ENCODE assay signal across 8 mouse cellular contexts in the genomic region with DNA sequence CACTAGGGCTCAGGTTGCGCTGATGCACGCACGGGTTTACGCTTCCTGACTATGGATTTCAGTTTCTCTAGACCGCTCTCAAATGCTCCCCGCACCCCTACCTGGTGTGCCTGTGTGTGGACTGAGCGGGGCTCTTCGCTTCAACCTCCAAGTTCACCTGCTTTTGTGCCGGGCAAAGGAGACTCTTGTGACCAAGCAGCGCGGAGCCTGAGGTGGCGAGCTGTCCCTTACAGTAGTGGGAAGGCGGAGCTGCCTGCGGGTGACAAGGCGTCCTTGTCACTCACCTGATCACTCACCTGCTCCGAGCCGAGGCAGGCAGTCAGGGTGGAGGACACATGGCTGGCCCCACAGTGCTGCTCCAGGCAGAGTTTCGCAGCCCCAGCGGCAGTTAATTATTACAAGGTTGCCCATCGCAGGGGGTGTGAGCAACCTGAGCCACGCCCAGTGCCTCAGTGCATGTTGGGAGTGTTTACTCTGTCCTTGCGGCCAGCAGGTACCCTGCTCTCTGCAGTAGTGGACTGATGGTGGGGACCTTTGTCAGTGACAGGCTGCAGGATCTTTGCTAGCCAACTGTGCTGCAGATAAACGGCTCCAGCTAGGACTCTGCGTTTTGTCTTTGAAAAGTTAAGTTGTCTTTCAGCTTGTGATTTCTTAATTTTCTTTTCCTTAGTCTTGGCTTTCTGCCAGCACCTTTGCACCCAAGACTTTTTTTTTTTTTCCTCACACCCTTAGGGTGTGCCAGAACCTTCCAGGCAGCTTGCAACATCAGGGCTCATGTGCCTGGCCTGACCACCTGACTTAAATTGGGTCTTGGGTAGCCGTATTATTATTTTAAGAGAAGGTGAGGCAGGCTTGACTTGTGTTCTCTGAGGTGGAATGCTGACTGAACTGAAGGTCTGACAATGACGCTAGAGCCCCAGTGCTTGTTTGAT. TPM values are rescaled to one million over a fixed set of nuclear protein-coding genes. Genes with fewer than 3 reads are reported as not detected.
A peak's percentile ranks its signal among the peaks of the same experiment; 100 is the strongest.
DNase-seq lines count a peak whose midpoint lies in the region; ATAC-seq lines count a peak whose summit lies in the region.

Gene Rassf6 (minus strand): TSS at position 372 of the 932 bp plus-strand sequence.

- H3K9ac ChIP-seq in hindbrain, embryonic 16.5 days (ENCODE audit: low read depth, low read length): peak within 1 kb of the TSS; percentile 59
- peak within 1 kb of the TSS; percentile 48 for H3K9ac ChIP-seq in liver, embryonic 11.5 days (ENCODE audit: low read depth, low read length)
- 0 out of 2 replicates have a peak within 1 kb of the TSS, but pooled peaks have one; percentile 33 for H3K9ac ChIP-seq in neural tube, embryonic 12.5 days

- peak; percentile 32 for DNase-seq in ovary, adult 18-20 months (ENCODE audit: low spot score)
- DNase-seq in ovary, postnatal 10 days (ENCODE audit: low spot score): no peak
- peak; percentile 34 for DNase-seq in embryo, embryonic 10.5 days (ENCODE audit: low spot score)
- DNase-seq in liver, embryonic 11.5 days (ENCODE audit: low spot score): peak; percentile 59
- no peak for DNase-seq in gastrocnemius, adult 8-10 months (ENCODE audit: low spot score in 2 of 2)
- DNase-seq in MN1 (ENCODE audit: low spot score): no peak

- H3K4me2 ChIP-seq in hindbrain, embryonic 16.5 days (ENCODE audit: low read length): peak within 1 kb of the TSS; percentile 69
- H3K4me2 ChIP-seq in liver, embryonic 11.5 days: peak within 1 kb of the TSS; percentile 83
- peak within 1 kb of the TSS; percentile 73 for H3K4me2 ChIP-seq in neural tube, embryonic 12.5 days (replicated peaks)

- ATAC-seq in hindbrain, embryonic 16.5 days: peak; percentile 89
- peak; percentile 88 for ATAC-seq in liver, embryonic 11.5 days (replicated peaks; ENCODE audit: low FRiP score)
- peak; percentile 71; the same call in 1 of the 2 replicates for ATAC-seq in neural tube, embryonic 12.5 days (ENCODE audit: low FRiP score, low read depth)

- no peak within 1 kb of the TSS for H3K27ac ChIP-seq in hindbrain, embryonic 16.5 days (ENCODE audit: low read depth, low read length)
- H3K27ac ChIP-seq in liver, embryonic 11.5 days (ENCODE audit: low read depth, low read length): peak within 1 kb of the TSS; percentile 2; the same call in 1 of the 2 replicates
- no peak within 1 kb of the TSS for H3K27ac ChIP-seq in neural tube, embryonic 12.5 days

- no peaks in the 10 kb centered on the region for H3K4me1 ChIP-seq in hindbrain, embryonic 16.5 days (ENCODE audit: control insufficient read depth, insufficient read depth, low read depth, low read length)
- H3K4me1 ChIP-seq in liver, embryonic 11.5 days (replicated peaks; ENCODE audit: control insufficient read depth, insufficient read depth, low read length): peaks cover 3% of the 10 kb centered on the region
- peaks cover 8% of the 10 kb centered on the region for H3K4me1 ChIP-seq in neural tube, embryonic 12.5 days

- no peaks in the 10 kb centered on the region for H3K27me3 ChIP-seq in hindbrain, embryonic 16.5 days (replicated peaks; ENCODE audit: control insufficient read depth, insufficient read depth, low read length)
- H3K27me3 ChIP-seq in liver, embryonic 11.5 days (replicated peaks; ENCODE audit: control insufficient read depth, insufficient read depth, low read length): no peaks in the 10 kb centered on the region
- 0 out of 2 replicates have a peak, but pooled peaks cover 3% of the 10 kb centered on the region for H3K27me3 ChIP-seq in neural tube, embryonic 12.5 days (replicated peaks)

- H3K9me3 ChIP-seq in hindbrain, embryonic 16.5 days (ENCODE audit: control insufficient read depth, low read length): no peaks in the 10 kb centered on the region
- no peaks in the 10 kb centered on the region for H3K9me3 ChIP-seq in liver, embryonic 11.5 days (ENCODE audit: control insufficient read depth, low read length)
- no peaks in the 10 kb centered on the region for H3K9me3 ChIP-seq in neural tube, embryonic 12.5 days

- H3K36me3 ChIP-seq in hindbrain, embryonic 16.5 days (ENCODE audit: control insufficient read depth, insufficient read depth, low read length): no peaks in the 10 kb centered on the region
- H3K36me3 ChIP-seq in liver, embryonic 11.5 days (ENCODE audit: control insufficient read depth, insufficient read depth, low read length): no peaks in the 10 kb centered on the region
- H3K36me3 ChIP-seq in neural tube, embryonic 12.5 days: no peaks in the 10 kb centered on the region

- peak within 1 kb of the TSS; percentile 46 for H3K4me3 ChIP-seq in hindbrain, embryonic 16.5 days (ENCODE audit: low read length)
- H3K4me3 ChIP-seq in liver, embryonic 11.5 days (ENCODE audit: low read depth, low read length): peak within 1 kb of the TSS; percentile 52
- H3K4me3 ChIP-seq in neural tube, embryonic 12.5 days: peak within 1 kb of the TSS; percentile 34

- 11% methylated on average over 26 of the region's 26 CpGs for WGBS in hindbrain, embryonic 16.5 days
- WGBS in liver, embryonic 11.5 days: 12% methylated on average over 26 of the region's 26 CpGs
- WGBS in neural tube, embryonic 12.5 days: 12% methylated on average over 26 of the region's 26 CpGs

RNA-seq across cellular contexts. Expression of gene Rassf6, which starts in this region (rescaled TPM):
- polyA plus RNA-seq in hindbrain, embryonic 16.5 days (2015; fragmentation: Nextera tagmentation; extraction: Ambion mirVana): 3.3 and 4.1 TPM in 2 replicates
- polyA plus RNA-seq in liver, embryonic 11.5 days (2014; fragmentation: Nextera tagmentation; extraction: Ambion mirVana): 6.2 and 6.3 TPM in 2 replicates
- polyA plus RNA-seq in neural tube, embryonic 12.5 days (2016; fragmentation: Nextera tagmentation; extraction: Ambion mirVana): 0.27 TPM in 2 replicates
- not detected for total RNA-seq in gastrocnemius, adult 8-10 months (2022)

Comparison
In these comparisons a context has a peak if more than half of its experiments do, and no peak if none do; other contexts are left out.
1. DNase-seq: peak in ovary, adult 18-20 months (single experiment), embryo, embryonic 10.5 days (single experiment) and liver, embryonic 11.5 days (single experiment); none in ovary, postnatal 10 days (single experiment), gastrocnemius, adult 8-10 months (0 of 2) and MN1 (single experiment).
2. Peak in ATAC-seq, H3K4me3 ChIP-seq, H3K9ac ChIP-seq and H3K4me2 ChIP-seq in neural tube, embryonic 12.5 days; RNA of the gene not detected or under 1 TPM.
3. Peak in every context shown above with its lines, with median percentiles within 50 percentile points of each other: ATAC-seq, H3K4me2 ChIP-seq, H3K4me3 ChIP-seq and H3K9ac ChIP-seq.